Mouse (Mus musculus) hindbrain, embryonic 16.5 days (tissue): ENCODE results near the gene Skp2. TPM values are rescaled to one million over a fixed set of nuclear protein-coding genes. Genes with fewer than 3 reads are reported as not detected.
"Not testable (repeated sequence)": the region's sequence is repeated elsewhere in the genome, so short reads cannot be mapped to it uniquely, and the experiment has no call there.

ENCODE experiments used
- ATAC-seq: fragments of 200-750 bp; cut with Nextera tagmentation; 2 replicates; pipeline ENCODE4 v1.8.0; 2017; ENCODE audit warnings: moderate TSS enrichment, moderate library complexity
- H3K27ac ChIP-seq: fragments of 300-500 bp; sonication (generic); 2 replicates; pipeline ENCODE4 v1.5.1; 2014; ENCODE audit warnings: low read depth, mild to moderate bottlenecking, control low read depth, low read length, moderate library complexity
- H3K27me3 ChIP-seq: fragments of 300-500 bp; sonication (generic); replicated peaks from 2 replicates; pipeline ENCODE4 v1.6.1; 2014; ENCODE audit warnings: low read length; ENCODE audit not compliant: control insufficient read depth, insufficient read depth
- H3K36me3 ChIP-seq: fragments of 300-500 bp; sonication (generic); 2 replicates; pipeline ENCODE4 v1.6.1; 2014; ENCODE audit warnings: mild to moderate bottlenecking, low read length, moderate library complexity, mixed read lengths; ENCODE audit not compliant: control insufficient read depth, insufficient read depth
- H3K4me1 ChIP-seq: fragments of 300-500 bp; sonication (generic); 2 replicates; pipeline ENCODE4 v1.6.1; 2014; ENCODE audit warnings: low read depth, low read length; ENCODE audit not compliant: control insufficient read depth, insufficient read depth
- H3K4me2 ChIP-seq: fragments of 300-500 bp; sonication (generic); 2 replicates; pipeline ENCODE4 v1.6.1; 2014; ENCODE audit warnings: mild to moderate bottlenecking, low read length, control low read depth, moderate library complexity
- H3K4me3 ChIP-seq: fragments of 300-500 bp; sonication (generic); 2 replicates; pipeline ENCODE4 v1.5.1; 2014; ENCODE audit warnings: mild to moderate bottlenecking, low read length, control low read depth, moderate library complexity
- H3K9ac ChIP-seq: fragments of 300-500 bp; sonication (generic); 2 replicates; pipeline ENCODE4 v1.6.1; 2014; ENCODE audit warnings: low read depth, mild to moderate bottlenecking, control low read depth, low read length, moderate library complexity
- H3K9me3 ChIP-seq: fragments of 300-500 bp; sonication (generic); 2 replicates; pipeline ENCODE4 v1.6.1; 2014; ENCODE audit warnings: mild to moderate bottlenecking, low read length, moderate library complexity; ENCODE audit not compliant: control insufficient read depth
- WGBS: fragments of 180-500 bp; shearing (Covaris S2); extraction: QIAGEN DNeasy Blood & Tissue Kit; methylation state at CpG from one replicate; pipeline ENCODE4 v1.1.7; 2014; 5-methylcytosine and 5-hydroxymethylcytosine counted together
- polyA plus RNA-seq: library from polyadenylated mRNA; unstranded; fragments of >200 nt; fragmentation: Nextera tagmentation; extraction: Ambion mirVana; gene quantifications from 2 replicates; pipeline ENCODE4 v1.2.1, GENCODE M21; 2015

The Skp2 gene
- 17.9 and 19.2 TPM in 2 replicates for polyA plus RNA-seq

- Histone ChIP-seq H3K36me3 (peaks cover 19% of the 10 kb centered on the region; the same call in 1 of the 2 replicates), H3K27me3 (no peaks in the 10 kb centered on the region), H3K9me3 (no peaks in the 10 kb centered on the region), H3K9ac (no peak within 1 kb of the TSS), H3K4me3 (no peak within 1 kb of the TSS), H3K27ac (no peak within 1 kb of the TSS), H3K4me2 (no peak within 1 kb of the TSS), H3K4me1 (no peaks in the 10 kb centered on the region)
- no peak for ATAC-seq
These were observed at the start of gene Skp2 for GRCm38 (mm10) chr15:9155325-9155724. Gene Skp2, minus strand, starts transcription at chr15:9155425.

DNA sequence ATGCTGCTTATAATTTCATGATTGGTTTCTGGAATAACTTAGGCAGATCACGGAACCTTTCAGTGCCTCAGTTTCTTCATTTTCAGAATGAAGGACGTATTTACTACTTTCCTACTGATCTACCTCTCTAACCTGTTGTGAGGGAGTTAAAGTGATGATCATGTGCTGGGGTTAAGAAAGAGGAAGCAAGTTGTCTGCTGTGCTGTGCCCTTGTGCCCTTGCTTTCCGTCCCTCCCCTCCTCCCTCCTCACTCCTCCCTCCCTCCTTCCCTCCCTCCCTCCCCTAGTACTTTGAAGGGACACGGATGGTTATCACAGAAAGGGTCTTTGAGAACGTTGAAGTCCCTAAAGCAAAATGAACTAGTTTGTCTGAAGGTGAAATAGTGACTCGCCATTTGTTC lies 43.2 kb upstream of the Skp2 start:
- Histone ChIP-seq H3K27me3 (no peaks in the 10 kb centered on the region), H3K4me1 (no peaks in the 10 kb centered on the region), H3K4me2 (no peak overlapping the region), H3K9ac (no peak overlapping the region), H3K27ac (no peak overlapping the region), H3K4me3 (no peak overlapping the region), H3K9me3 (no peaks in the 10 kb centered on the region), H3K36me3 (peaks cover 15% of the 10 kb centered on the region; the same call in 1 of the 2 replicates)
- 67% methylated on average over 6 of the region's 6 CpGs for WGBS
- ATAC-seq: no peak

DNA sequence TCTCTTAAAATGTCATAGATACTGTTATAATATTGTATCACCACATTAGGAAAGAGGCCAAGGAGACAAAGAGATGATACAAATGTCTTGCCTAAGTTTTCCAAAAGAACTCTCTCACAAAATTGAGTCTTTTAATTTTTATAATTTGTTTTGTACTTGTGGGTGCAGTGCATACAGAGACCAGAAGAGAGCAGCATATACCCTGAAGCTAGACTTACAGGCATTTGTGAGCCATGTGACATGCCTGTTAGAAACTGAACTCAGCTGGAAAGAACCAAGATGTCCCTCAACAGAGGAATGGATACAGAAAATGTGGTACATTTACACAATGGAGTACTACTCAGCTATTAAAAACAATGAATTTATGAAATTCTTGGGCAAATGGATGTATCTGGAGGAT lies 37.5 kb upstream of the Skp2 start:
- H3K36me3 ChIP-seq: peaks cover 24% of the 10 kb centered on the region
- H3K9me3 ChIP-seq, H3K4me2 ChIP-seq, H3K4me1 ChIP-seq, H3K9ac ChIP-seq, H3K27ac ChIP-seq, H3K4me3 ChIP-seq, ATAC-seq, H3K27me3 ChIP-seq: not testable (repeated sequence)

- H3K4me1 ChIP-seq: no peaks in the 10 kb centered on the region
- 84% methylated on average over 2 of the region's 2 CpGs for WGBS
- no peak overlapping the region for H3K27ac ChIP-seq
- peaks cover 22% of the 10 kb centered on the region for H3K36me3 ChIP-seq
- no peak for ATAC-seq
- H3K4me3 ChIP-seq: no peak overlapping the region
- no peak overlapping the region for H3K4me2 ChIP-seq
- no peaks in the 10 kb centered on the region for H3K9me3 ChIP-seq
- no peak overlapping the region for H3K9ac ChIP-seq
- H3K27me3 ChIP-seq: no peaks in the 10 kb centered on the region
These were observed 34.6 kb upstream of the Skp2 start for GRCm38 (mm10) chr15:9189796-9190195.

GRCm38 (mm10) chr15:9183995-9184394 lies 28.8 kb upstream of the Skp2 start:
- Histone ChIP-seq H3K4me3 (no peak overlapping the region), H3K27me3 (no peaks in the 10 kb centered on the region), H3K4me2 (no peak overlapping the region), H3K9me3 (no peaks in the 10 kb centered on the region), H3K27ac (no peak overlapping the region), H3K9ac (no peak overlapping the region), H3K4me1 (no peaks in the 10 kb centered on the region), H3K36me3 (peaks cover 11% of the 10 kb centered on the region)
- 96% methylated on average over 5 of the region's 5 CpGs for WGBS
- ATAC-seq: no peak

DNA sequence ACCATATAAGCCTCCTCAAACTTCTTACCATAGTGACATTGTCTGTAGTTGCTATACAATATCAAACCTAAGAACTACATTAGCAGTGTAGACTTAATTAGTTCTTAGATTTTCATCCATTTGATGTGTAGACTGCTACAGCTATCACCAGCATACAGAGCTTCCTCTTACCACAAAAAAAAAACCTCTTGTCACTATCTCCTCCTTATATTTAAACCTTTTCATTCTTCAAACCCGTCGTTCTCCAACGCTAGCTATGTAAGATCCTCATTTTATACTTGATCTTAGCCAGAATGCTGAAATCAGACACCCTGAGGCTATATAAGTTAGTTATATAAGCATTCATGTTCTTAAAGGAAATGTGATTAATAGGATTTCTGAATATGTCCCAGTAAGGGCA lies 21.8 kb upstream of the Skp2 start:
- Histone ChIP-seq H3K27ac (no peak overlapping the region), H3K9me3 (no peaks in the 10 kb centered on the region), H3K9ac (no peak overlapping the region), H3K4me3 (no peak overlapping the region), H3K36me3 (peaks cover 13% of the 10 kb centered on the region), H3K27me3 (no peaks in the 10 kb centered on the region), H3K4me2 (no peak overlapping the region), H3K4me1 (no peaks in the 10 kb centered on the region)
- WGBS: 93% methylated on average over 3 of the region's 3 CpGs
- ATAC-seq: no peak

DNA sequence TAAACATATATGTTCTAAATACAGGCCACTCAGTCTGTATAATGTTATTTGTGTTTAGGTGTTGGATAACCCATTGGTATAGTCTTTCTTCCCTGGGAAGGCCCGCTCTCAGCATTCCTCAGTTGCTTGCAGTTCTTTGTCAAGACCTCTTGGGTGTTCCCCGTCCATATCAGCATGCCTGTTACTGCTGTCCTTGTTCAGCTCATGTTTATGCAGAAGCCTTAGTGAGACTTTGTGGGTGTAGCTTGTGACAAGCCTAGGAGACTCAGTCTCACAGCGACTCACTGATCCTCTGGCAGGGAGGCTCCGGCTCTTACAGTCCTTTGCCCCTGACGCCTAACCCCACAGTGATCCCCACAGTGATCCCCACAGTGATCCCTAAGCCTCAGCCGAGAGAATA lies 8.9 kb upstream of the Skp2 start:
- no peak overlapping the region for H3K27ac ChIP-seq
- no peak overlapping the region for H3K9ac ChIP-seq
- WGBS: 56% methylated on average over 6 of the region's 6 CpGs
- H3K4me2 ChIP-seq: no peak overlapping the region
- no peaks in the 10 kb centered on the region for H3K4me1 ChIP-seq
- ATAC-seq: no peak
- peaks cover 24% of the 10 kb centered on the region for H3K36me3 ChIP-seq
- no peaks in the 10 kb centered on the region for H3K27me3 ChIP-seq
- no peaks in the 10 kb centered on the region for H3K9me3 ChIP-seq
- H3K4me3 ChIP-seq: no peak overlapping the region

DNA sequence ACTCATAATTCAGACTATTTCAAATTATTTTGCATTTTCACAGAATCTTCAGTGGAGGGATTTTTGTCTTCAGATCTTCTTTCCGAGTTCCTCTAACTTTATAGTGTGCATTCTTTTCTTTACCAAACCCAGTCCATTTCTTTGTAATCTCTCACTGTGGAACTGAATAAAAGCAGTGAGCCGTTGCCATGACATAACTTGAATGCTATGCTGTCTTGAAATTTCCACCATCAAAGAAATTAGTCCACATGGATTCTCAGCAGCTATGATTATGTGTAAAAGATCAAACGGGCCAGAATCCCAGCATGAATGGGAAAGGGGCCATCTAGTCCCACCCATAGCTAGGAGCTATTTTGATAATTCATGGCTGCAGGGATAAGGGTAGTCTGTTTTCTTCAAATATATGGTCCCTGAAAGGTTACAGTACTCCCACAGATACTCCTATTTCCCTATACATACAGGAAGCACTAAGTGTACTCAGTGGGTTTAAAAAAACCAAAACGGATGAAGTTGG lies 7.4 kb upstream of the Skp2 start:
- ATAC-seq: no peak
- Histone ChIP-seq H3K27me3 (no peaks in the 10 kb centered on the region), H3K9ac (no peak overlapping the region), H3K27ac (no peak overlapping the region), H3K36me3 (peaks cover 13% of the 10 kb centered on the region; the same call in 1 of the 2 replicates), H3K9me3 (no peaks in the 10 kb centered on the region), H3K4me3 (no peak overlapping the region), H3K4me2 (no peak overlapping the region), H3K4me1 (no peaks in the 10 kb centered on the region)
- WGBS: 64% methylated on average over 4 of the region's 4 CpGs

GRCm38 (mm10) chr15:9140684-9141171 lies 14.5 kb downstream of the Skp2 start:
- ATAC-seq: peak; percentile 92
- Histone ChIP-seq H3K27ac (peak overlapping the region; percentile 94), H3K9me3 (no peaks in the 10 kb centered on the region), H3K36me3 (peaks cover 3% of the 10 kb centered on the region; the same call in 1 of the 2 replicates), H3K4me1 (peaks cover 10% of the 10 kb centered on the region), H3K27me3 (no peaks in the 10 kb centered on the region), H3K4me2 (peak overlapping the region; percentile 86), H3K4me3 (peak overlapping the region; percentile 94), H3K9ac (peak overlapping the region; percentile 90)
- under 1% methylated on average over 34 of the region's 37 CpGs for WGBS
